Mouse (Mus musculus) hindbrain, embryonic 12.5 days (tissue): ENCODE results near the gene Ift122. TPM values are rescaled to one million over a fixed set of nuclear protein-coding genes. Genes with fewer than 3 reads are reported as not detected.

Experiments
- polyA plus RNA-seq: library from polyadenylated mRNA; unstranded; fragments of >200 nt; fragmentation: Nextera tagmentation; extraction: Ambion mirVana; gene quantifications from 2 replicates; pipeline ENCODE4 v1.2.1, GENCODE M21; 2016

Ift122 gene
- polyA plus RNA-seq, 1 experiment from 2014 or later: 31.5 TPM

Other genes starting within 250 kb of the Ift122 start
- 159 TPM in 2 replicates for gene Raf1, start 176.8 kb upstream of the Ift122 start, polyA plus RNA-seq
- gene Tmem40, start 91.1 kb upstream of the Ift122 start, polyA plus RNA-seq: 1.1 and 2.0 TPM in 2 replicates
- 35.6 and 37.3 TPM in 2 replicates for gene Cand2, start 78.9 kb upstream of the Ift122 start, polyA plus RNA-seq
- 1,424 and 1,629 TPM in 2 replicates for gene Rpl32, start 44.7 kb upstream of the Ift122 start, polyA plus RNA-seq
- gene Efcab12, start 15.1 kb upstream of the Ift122 start, polyA plus RNA-seq: 2.3 TPM in 2 replicates
- gene Mbd4, start 99 bp upstream of the Ift122 start, polyA plus RNA-seq: 19.8 and 22.4 TPM in 2 replicates
- 0.16 and 0.19 TPM in 2 replicates for gene Rho, start 78.3 kb downstream of the Ift122 start, polyA plus RNA-seq
- not detected in 2 replicates for gene H1foo, start 91.5 kb downstream of the Ift122 start, polyA plus RNA-seq
- gene Plxnd1, start 141.5 kb downstream of the Ift122 start, polyA plus RNA-seq: 21.9 and 24.5 TPM in 2 replicates